Mouse (Mus musculus) kidney, postnatal 14 days (tissue): ENCODE measurements at regions not wholly inside any gene's neighbourhood (a gene's known extent, or its start where the extent isn't known, plus 50 kb on each side); places are given as distances from the start of the nearest gene placed in this dataset.
A peak's percentile ranks its signal among the peaks of the same experiment; 100 is the strongest.

ENCODE experiments used
- DNase-seq: peaks from one replicate; pipeline ENCODE4 v3.0.0; 2022; ENCODE audit warnings: mixed read lengths

DNA sequence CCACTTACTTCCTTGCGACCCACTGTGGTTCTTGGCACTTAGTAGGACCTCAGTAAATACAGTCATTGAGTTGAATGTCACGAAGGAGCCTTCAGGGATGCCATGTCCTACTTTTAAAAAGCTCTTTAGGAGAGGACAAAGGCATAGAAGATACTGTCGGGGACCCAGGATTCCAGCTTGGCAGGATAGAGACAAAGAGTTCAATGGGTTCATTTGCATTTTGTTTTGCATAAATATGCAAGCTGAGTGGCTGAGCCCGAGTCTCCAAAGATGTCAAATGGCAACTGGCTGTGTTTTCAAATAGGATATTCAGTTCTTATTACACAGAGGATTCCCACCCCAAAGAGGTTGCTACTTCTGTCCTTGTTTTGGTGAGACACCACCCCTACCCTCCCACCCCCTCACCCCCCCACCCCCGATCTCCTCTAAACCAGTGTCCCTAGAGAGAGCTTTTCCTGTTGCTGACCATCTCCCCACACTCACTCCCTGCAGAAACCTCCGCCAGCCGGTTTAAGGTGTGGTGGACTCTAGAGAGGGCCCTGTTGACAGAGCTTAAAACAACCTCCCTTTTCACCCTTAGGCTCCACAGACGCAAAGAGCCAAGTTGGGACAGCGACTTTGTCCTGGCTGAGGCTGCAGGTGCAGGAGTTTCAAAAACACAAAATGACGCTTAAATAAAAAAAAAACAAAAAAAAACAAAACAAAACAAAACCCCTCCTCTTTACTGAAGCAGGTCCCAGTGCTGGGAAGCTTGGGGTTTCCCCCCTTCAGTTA lies 57.9 kb downstream of the Sox9 start:
- no peak for DNase-seq

DNA sequence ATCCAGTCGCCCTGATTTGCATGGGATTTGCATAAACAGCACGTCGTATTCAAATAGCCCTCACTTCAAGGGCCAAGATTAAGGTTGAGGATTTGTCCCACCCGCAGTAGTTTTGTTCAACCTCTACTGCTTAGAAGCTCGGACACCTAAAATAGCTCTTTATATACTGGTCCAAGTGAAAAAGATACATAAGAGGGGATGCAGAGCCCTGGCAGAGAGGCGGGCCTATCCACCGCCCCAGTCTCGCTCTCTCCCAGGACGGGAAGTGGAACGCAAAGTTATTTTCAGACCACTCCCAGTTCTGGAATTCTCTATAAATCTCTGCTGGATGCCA lies 58.4 kb downstream of the Sox9 start:
- DNase-seq: no peak

DNA sequence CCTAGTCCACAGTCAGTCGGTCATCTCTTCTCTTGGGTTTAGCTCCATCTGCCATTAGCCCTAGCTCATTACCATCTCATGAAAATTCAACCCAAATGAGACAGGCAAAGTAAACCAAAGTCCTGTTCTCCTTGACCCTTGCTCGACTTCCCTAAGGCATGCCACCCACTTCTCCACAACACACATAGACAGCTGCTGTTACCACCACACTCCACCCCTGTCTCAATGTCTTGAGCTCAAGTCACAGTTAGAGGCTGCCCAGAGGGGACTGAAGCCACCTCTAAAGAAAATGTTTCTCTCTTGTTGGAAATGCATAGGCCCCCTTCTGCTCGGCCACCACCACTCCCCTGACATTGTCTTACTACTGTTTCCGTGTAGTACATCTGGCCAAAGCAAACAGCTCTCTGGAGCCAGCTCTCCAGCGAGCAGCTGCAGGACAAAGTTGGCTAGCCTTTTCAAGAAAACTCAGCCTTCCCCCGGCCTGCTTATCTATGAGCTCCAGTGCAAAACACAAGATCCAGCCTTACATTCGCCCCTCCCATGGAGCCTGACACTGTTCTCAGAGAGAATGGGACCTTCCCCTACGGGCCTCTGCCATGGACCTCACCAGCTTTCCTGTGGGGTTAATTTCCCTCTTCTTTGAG lies 62.4 kb downstream of the Sox9 start:
- no peak for DNase-seq

DNA sequence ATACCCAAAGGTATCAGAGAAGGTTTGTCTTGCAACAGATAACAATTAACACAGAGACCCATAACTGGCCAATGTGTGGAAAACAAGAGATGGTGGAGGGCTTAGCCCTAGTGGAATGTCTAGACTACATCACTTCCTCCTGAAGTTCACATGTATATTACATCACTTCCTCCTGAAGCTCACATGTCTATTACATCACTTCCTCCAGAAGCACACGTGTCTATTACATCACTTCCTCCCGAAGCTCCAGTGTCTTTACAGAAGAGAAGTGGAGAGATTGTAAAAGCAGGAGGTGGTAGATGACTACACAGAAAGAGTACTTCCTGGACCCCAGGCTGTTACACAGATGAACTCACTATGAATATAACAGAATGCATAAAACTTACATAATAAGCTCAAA lies 65.1 kb downstream of the Sox9 start:
- DNase-seq: no peak

DNA sequence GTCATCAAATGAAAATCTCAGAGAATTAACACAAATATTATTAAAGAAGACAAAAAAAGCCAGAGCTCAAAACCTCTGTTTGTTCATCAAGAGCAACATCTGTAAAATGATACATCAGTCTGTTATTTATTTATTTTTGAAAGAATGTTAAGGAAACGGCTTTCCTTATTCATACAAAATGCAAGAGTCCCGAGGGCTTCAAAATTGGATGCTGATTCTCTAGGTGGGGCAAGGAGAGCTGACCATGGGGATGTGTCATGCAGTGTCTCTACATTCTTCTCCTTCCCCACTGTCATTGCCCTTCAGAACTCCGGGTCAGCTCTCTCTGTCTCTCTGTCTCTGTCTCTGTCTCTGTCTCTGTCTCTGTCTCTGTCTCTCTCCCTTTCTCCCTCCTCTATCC lies 65.8 kb downstream of the Sox9 start:
- DNase-seq: no peak

DNA sequence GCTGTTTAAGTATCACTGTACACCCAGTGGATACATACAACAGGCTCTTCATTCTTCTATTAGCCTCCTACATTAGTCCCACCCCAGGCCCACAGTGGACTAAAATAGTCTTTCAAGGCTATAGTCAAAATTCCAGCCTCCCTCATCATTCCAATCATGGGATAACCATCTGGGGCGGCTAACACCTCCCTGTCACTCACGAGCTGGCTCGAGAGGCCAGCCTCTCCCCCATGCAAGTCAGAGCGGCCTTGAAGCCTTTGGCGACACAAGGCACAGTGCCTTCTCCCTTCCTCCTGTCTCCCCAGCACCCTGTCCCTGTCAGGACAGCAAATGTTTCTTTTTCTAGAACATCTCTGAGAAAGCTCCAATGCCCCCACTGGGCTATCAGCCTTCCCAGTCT lies 68.0 kb downstream of the Sox9 start:
- no peak for DNase-seq

DNA sequence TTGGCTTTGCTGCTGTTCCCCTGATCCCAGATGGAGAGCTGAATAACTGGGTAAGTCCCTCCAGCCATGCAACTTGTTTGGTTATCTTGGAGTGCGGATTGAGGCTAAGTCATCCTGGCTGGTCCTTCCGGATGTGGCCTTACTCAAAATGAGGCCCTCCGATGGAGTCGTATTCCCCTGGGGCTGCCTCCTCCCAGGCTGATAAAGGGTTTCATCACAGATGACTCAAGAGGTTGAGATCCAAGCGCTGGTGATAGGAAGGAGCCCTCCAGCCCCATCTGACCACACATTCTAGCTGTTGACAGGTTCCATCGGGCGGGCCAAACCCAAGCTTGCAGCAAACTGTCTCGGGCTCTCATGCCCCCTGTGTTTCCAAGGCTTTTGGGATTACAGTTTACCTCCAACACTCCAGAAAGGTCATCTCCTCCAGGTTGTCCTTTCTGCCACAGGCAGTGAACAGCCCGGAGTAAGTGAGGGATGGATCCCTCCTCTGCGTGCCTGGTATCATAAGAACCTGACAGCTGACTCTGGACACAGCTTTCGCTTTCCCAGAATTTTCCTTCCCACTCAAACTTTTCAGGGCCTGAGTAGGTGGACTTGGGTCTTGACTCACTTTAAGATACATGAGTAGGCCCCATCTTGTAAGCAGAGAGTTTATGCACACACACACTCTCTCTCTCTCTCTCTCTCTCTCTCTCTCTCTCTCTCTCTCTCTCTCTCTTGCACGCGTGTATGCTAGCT lies 68.7 kb downstream of the Sox9 start:
- DNase-seq: no peak

DNA sequence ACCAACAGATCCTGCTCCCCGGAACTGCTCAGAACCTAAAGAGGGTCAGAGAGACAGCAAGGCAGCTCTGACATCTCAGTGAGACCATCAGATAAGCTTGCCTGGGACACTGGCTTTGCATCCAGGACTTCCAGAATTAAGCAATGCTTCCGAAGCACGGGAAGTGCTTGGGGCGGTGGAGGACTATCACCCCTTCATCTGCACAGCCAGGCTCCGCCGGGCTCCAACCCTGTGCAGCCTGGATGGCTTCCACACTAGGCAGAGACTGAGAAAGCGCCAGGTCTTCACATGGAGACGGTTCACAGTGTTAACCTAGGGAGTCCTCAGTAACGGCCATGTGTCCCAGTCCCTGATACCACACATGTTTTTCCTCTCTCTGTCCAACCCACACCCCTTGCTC lies 69.3 kb downstream of the Sox9 start:
- no peak for DNase-seq

DNA sequence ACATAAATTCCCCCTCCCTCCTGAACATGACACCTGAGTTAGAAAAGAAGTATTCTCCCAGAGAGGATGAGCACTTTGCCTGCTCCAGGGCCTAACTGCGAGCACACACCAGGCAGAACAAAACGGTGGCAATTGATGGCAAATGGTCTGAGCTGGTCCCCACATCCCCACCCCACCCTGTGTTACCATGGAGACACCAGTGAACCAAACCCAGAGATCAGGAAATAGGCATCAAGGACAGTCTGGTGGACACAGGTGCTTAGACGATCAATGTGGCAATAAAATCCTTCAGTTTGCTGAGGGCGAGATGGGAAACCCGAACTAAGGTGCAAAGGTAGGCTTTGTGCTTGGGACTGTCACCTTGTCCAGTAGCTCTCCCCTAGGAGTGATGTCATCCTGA lies 74.0 kb downstream of the Sox9 start:
- DNase-seq: no peak

DNA sequence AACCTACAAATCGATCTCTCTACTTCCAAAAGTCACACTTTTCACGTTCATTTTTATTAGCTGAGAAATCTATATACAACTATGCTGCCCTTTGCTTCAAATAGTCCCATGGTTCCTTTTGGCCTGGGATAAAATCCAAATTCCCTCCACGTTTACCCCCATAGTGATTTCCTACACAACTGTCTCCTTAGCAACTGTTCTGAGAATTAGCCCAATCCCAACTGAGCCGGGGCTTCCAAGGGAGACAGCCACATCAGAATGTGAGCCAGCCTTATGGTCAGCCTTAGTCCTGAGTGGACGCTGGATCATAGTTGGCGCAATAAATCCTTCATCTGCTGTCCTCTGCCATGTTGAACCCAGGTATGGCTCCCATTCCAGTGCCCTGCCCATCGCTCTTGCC lies 77.3 kb downstream of the Sox9 start:
- DNase-seq: no peak

DNA sequence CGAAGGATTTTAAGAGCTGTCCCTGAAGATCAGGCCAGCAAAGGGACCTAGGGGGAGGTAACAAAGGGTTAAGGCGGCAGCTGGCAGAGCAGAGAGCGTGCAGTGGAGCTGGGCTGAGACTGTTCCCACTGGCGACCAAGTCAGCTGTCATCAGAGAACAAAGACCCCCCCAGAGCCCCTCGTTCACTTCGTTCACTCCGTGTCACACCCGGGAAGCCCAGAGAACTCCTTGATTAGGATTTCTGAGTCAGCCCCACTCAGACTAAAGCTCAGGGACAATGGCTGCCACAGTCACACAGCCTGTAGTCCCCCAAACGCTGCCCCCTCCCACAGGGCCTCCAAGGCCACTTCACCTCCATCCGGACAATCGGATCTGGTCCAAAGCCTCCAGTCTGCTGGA lies 78.8 kb downstream of the Sox9 start:
- no peak for DNase-seq

DNA sequence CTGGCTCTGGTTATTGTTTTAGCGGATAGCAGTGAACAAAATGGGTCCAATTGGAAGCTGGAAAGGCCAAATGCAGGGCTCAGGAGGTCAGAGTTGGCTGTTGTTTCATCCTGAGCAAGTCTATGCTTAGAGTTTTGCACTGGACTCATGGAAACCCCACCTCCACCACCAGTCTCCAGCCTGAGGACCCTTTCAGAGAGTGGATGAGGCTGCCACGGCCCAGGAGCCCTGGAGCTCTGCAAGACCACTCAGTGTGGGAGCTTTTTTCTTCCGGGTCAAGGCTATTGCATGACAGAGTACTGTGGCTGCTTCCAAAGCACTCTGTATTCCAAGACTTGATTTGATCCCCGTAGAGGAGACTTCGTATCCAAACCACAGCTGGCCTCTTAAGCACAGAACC lies 79.2 kb downstream of the Sox9 start:
- no peak for DNase-seq

DNA sequence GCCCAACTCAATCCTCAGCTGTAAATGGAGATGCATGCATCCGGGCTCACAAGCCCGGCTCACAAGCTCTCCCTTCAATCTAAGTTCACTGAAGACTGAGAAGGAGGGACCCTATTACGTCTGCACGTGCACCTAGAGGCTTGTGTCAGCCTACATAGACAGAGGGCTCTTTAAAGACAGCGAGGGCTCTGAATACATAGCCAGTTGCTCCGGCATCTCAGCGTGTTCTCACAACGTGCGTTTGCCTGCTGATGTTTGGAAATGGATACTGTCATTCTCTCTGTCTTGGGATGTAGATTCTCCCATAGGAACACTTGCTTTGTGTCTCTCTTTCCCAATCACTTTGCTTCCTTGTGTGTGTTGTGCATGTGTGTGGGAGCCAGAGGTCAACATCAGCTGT lies 83.8 kb downstream of the Sox9 start:
- DNase-seq: no peak

DNA sequence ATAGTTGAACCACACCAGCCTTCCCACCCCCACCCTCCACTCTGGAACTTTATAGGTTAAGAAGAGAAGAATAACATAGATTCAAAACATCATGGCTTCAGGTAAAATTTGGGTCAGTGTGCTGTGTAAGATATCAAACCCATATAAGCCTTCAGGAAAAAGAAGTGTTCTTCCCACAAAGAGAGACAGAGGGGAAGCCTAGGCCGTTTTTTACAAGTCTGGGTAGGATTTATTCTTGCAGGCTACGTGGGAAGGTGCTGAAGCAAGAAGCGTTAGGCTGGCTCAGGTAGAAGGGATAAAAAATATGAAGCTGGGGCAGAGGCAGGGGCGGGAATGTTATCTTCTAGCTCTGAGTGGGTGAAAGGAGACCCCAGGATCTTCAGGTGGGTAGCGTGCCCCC lies 87.5 kb downstream of the Sox9 start:
- no peak for DNase-seq

DNA sequence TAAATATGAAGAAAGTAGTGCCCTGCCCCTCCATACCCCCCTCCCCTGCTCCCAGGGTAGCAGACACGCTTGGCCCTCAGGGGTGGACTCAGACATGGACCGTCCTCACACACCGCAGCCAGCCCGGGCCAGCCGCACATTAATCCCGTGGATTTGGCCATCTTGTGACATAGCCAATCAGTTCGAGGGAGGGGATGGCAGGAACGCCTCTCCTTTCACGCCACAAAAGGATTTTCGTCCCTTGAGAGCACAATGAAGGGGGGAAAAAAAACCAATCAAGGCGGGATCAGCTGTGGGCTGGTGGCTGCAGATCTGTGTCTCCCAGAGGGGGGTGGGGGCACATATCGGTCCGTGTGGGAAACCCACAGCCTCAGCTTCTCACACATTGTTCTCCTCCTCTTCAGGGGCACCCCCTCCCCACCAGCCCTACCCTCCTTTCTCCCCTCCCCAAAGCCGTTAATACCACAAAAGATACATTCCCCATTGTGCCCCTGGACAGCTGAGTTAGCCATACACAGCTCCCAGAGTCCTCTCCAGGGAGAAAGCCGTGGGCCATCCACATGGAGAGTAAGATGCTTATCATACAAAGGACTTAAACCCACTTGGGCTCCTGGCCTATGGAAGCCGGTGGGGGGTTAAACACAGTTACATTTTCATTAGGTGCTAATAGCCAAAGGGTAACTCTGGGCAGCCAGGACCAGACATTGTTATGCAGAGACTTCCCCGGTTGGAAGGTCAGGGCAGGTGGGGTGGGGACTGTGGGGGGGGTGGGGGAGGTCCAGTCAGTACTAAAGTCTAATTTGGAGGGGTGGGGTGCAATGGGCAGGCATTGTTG lies 88.4 kb downstream of the Sox9 start:
- no peak for DNase-seq

DNA sequence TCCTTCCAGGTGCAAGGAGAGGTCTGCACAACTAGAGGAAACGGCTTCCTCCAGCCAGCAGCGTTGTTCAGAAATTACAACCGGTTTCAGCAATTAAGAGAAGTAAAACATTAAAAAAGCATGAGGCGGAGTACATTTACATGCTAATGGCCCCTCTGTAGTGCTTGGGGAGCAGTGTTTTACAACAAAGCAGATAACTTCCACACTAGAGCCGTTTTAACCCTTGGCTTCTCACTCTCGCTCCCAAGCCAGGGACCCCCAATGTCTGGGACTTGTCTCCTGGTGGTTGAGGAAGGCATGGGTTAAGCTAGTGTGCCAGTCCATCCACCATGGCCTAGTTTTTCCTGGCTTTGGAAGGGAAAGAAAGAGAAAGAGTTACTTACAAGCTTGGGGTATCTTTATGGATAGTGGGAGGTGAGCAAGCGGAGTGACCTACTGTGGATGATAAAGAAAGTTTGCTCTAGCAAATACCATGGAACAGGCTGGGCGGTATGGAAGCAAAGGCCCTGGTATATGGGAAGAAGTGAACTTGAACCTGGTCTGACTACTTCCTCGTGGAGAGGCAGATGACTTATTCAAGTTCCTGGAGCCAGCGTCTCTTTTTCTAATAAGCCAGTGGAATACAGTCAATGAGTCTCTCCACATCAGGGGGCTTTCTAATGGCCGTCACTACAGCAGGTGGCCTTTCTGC lies 90.8 kb downstream of the Sox9 start:
- peak; percentile 12 for DNase-seq

DNA sequence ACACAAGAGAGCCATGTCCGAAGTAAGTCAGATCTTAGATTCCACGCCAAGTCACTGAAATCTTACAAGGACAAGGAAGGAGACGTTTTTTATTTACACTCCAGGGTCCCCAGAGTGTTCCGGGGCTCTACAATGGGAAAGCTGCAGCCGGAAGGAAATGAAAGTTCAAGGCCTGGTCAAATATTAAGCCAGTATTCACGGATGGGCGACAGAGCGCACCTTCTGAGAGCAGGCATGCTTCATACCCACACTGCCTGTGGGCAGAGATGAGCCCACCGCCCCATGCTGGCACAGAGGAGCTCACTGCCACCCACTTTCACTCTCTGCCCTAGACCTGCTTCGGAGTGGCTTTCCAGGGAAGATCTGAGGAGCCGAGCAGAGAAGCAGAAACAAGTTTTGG lies 92.2 kb downstream of the Sox9 start:
- DNase-seq: peak; percentile 59

DNA sequence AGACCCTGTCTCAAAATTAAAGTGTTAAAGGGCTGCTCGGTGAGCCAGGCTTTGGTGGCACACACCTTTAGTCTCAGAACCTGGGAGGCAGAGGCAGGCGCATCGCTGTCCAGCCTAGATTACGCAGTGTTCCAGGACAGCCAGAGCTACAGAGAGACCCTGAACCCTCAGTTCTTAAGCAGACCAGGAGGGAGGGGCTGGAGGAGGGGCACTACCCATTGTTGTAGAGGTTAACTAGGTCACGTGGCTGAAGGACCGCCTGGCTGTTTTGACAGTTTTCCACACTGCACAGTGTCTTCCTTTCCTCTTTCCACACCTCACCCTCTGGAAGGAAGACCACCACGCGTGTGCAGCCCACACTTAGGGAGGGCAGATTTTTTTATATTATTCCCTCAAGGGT lies 94.2 kb downstream of the Sox9 start:
- no peak for DNase-seq

DNA sequence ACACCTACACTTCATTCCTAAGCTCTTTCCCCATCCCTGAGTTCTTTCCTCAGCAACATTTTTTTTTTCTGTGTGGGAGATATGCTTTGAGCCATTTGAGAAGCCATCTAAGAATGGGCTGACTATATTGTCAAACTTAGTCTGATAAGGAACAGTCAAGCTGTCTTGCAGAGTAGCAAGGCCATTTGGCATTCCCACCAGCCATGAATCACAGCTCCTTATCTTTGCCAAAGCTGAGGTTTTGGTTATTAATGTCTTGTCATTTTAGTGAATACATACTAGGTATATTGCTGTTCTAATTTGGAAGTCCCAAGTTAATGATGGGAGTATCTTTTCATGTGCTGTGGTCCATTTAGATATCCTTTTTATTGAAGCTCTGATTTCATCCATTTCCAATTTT lies 96.4 kb downstream of the Sox9 start:
- DNase-seq: no peak

DNA sequence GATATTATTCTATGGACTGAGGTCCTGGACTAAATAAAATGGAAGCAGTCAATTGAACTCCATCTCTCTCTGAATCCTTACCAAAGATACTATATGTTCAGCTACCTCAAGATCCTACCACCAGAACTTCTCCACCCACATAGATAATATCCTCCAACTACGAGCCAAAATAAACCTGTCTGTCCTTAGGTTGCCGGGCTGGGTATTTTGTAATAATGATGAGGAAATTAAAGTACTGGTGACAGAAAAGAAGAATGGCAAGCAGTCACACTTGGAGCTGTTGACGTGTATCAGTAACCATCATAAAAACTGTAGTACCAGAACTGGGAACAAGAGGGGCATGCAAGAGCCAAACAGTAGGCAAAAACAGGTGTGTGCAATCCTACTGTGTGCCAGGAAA lies 98.7 kb downstream of the Sox9 start:
- no peak for DNase-seq

DNA sequence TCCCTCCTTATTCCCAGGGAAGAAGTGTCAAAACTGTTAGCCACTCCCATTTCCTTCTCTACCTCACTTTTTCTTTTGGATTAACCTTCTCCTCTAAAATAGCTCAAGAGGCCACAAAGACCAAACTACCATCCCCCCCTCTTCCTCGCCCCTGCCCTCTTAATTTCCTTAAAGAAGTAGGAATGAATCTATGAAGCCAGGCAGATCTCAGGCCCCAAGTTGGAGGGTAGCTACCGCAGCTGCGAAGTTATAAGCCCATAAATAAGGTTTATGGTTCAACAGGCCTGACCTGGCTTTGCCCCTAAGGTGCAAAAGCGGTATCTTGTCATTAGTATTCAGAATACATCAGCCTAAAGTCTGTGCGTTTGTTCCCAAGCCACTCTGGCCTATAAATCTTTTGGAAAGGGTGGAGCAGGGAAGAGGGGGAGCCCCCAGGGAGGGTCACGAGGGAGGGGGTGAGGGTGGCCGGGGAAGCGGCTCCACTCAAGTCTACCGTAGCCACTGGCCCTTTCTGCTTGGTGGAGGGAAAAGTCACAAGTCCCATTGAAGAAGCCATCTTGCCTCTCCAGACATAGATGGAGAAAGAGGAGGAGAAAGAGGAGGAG lies 103.4 kb downstream of the Sox9 start:
- no peak for DNase-seq

DNA sequence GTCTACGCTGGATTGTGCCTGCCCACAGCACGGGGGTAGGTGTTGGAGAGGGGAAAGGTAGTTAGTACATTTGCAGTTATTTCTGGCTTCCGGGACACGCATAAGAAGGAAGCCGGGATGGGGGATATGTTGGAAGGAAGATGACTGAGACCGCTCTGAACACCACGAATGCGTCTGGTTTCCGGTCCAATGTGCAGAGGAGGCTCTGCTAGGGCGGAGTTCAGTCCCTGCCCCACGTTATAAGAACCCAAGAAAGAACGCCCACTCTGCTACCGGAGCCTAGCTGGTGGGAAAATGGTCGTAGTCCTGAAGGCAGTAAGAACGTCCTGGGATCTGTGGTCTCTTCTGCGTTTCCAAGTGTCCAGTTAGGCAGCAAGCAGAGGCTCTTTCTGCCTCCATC lies 104.1 kb downstream of the Sox9 start:
- no peak for DNase-seq
